Mouse (Mus musculus): ENCODE measurements around the gene Pdia6. TPM values are rescaled to one million over a fixed set of nuclear protein-coding genes. Genes with fewer than 3 reads are reported as not detected.

Gene Pdia6
- polyA plus RNA-seq (2012) = 12.2 and 28.5 TPM in 2 replicates

- TF ChIP-seq GATA1 (IDR thresholded peaks at IDR 0.05; ENCODE audit: low read length) = no peak
These were observed at the start of gene Pdia6 for GRCm38 (mm10) chr12:17265971-17266672. Gene Pdia6 (plus strand): TSS chr12:17266545.

GRCm38 (mm10) chr12:17218390-17218789 is 48.0 kb upstream of the Pdia6 start:
- TF ChIP-seq GATA1 (IDR thresholded peaks at IDR 0.05; ENCODE audit: low read length) = no peak

DNA sequence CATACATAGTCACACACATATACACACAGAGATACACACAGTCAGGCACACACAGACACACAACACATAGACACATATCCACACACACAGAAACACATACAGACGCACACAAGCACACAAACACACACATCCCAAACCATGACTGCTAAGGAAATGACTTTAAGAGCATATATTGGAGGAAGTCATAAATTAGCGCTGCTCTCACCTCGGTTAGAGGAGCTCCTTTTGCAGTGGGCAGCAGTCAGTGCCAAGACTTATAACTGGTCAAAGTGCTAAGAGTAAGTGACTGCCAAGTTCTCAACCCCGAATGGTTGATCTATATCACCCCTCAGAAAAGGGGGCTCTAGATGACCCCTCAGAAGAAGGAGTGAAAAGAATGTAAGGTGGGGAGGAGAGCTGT is 47.2 kb upstream of the Pdia6 start:
- TF ChIP-seq GATA1 (IDR thresholded peaks at IDR 0.05; ENCODE audit: low read length) = no peak

DNA sequence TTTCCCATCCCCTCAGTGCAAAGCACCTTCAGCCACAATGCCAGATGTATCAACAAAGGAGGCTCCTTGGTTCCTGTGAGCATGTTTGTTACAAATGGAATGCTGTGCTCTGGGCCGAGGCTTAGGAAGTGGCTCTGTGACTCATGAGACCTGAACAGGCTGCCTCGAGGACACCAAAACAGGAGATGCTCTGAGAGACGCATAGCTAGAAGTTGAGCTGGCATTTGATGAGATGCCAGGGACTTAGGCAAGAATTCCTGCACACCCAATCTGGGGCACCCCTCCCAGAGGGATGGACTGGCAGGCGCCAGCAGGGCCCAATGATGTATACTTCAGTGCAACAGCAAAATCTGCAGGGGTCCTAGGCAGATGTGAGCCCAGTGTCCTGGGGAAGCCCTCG is 45.7 kb upstream of the Pdia6 start:
- no peak for TF ChIP-seq GATA1 (IDR thresholded peaks at IDR 0.05; ENCODE audit: low read length)

GRCm38 (mm10) chr12:17221891-17222428 is 44.4 kb upstream of the Pdia6 start:
- TF ChIP-seq GATA1 (IDR thresholded peaks at IDR 0.05; ENCODE audit: low read length) = no peak

- TF ChIP-seq GATA1 (IDR thresholded peaks at IDR 0.05; ENCODE audit: low read length) = no peak
These were observed 43.3 kb upstream of the Pdia6 start for GRCm38 (mm10) chr12:17223050-17223449.

- TF ChIP-seq GATA1 (IDR thresholded peaks at IDR 0.05; ENCODE audit: low read length) = no peak
These were observed 41.3 kb upstream of the Pdia6 start for GRCm38 (mm10) chr12:17225012-17225411.

DNA sequence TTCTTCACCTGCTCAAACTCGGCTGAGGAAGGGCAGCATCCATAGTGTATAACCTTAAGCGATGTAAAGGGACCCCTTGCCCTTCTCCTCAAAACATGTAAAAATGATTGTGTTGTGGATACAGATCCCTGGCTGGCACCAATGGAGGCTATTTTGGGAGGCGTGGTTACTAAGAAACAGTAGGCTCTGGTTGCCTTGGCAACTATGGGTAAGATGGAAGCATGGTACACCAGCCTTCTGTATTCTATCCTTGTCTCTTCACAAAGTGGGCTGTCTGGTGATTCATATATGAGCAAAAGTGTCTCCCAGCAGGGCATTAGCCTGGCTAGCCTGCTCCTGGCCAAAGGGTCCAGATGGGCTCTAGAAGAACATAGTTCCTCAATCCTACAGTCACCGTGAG is 38.4 kb upstream of the Pdia6 start:
- no peak for TF ChIP-seq GATA1 (IDR thresholded peaks at IDR 0.05; ENCODE audit: low read length)

DNA sequence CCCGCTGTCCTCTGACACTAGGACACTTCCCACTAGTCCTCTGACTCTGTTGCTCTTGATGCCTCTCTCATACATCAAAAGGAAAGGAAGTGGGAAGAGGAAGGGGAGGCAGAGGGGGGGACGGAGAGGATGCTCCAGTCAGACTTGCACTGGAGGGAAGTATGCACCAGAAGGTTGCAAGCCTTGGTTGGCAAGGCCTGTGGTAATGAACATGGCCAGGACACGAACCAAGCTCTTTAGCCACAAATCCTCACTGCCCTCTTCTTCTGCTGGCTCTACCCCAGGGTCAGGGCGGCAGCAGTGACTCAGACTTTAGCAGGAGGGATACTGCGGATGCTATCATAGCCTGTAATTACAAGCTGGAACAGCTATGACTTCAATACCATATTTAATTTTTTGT is 35.8 kb upstream of the Pdia6 start:
- TF ChIP-seq GATA1 (IDR thresholded peaks at IDR 0.05; ENCODE audit: low read length) = no peak

GRCm38 (mm10) chr12:17231513-17231912 is 34.8 kb upstream of the Pdia6 start:
- no peak for TF ChIP-seq GATA1 (IDR thresholded peaks at IDR 0.05; ENCODE audit: low read length)

GRCm38 (mm10) chr12:17235535-17236313 is 30.6 kb upstream of the Pdia6 start:
- no peak for TF ChIP-seq GATA1 (IDR thresholded peaks at IDR 0.05; ENCODE audit: low read length)

DNA sequence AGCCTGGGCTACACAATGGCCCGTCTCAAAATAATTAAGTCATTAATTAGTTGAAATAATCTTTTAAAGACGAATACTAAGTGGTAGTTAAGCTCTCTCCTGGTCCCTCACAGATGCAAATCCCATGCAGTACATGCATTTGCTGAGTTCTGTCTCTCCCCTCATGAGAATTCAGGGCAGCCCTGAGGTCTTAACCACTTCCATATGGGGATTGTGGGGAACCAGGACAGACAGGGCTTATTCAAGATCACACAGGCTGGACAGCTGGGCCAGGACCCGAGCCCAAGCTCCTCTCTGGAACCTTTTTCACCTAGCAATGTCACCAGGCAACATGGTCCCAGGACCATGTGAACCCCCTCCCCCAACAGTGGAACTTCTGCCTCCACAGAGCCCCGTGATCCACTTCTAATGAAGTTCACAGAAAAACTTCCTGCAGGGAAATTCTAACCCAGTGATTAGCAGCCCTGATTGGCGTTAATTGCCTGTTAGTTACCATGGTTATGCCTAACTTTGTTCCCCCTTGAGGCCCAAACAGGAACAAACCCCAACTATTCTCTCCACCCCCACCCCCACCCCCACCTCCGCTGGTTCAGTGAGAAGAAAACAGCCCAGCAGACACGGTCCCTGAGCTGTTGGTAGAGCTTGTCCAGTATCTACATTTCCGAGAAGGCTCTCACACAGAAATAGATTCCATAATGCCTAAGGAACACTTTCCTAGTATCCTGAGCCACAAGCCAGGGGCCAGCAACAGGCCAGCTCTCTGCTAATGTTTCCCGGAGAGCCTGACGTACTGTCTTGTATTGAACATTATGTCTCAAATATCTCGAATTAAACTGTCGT is 27.5 kb upstream of the Pdia6 start:
- TF ChIP-seq GATA1 (IDR thresholded peaks at IDR 0.05; ENCODE audit: low read length) = no peak

- no peak for TF ChIP-seq GATA1 (IDR thresholded peaks at IDR 0.05; ENCODE audit: low read length)
These were observed 27.0 kb upstream of the Pdia6 start for GRCm38 (mm10) chr12:17239428-17239688.

DNA sequence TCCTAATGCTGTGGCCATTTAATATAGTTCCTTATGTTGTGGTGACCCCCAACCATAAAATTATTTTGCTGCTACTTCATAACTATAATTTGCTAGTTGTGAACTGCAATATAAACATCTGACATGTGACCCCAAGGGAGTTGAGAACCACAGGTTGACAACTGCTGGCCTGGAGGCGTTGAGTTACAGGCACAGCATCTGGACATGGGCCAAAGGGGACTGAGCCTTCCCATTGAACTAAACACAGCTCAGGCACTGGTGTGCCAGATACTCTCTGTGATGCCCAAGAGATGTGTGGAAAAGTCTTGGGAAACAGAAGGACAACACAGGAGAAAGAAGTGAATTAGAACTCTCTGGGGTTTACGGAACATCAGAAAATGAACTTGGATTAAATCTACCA is 25.3 kb upstream of the Pdia6 start:
- no peak for TF ChIP-seq GATA1 (IDR thresholded peaks at IDR 0.05; ENCODE audit: low read length)

DNA sequence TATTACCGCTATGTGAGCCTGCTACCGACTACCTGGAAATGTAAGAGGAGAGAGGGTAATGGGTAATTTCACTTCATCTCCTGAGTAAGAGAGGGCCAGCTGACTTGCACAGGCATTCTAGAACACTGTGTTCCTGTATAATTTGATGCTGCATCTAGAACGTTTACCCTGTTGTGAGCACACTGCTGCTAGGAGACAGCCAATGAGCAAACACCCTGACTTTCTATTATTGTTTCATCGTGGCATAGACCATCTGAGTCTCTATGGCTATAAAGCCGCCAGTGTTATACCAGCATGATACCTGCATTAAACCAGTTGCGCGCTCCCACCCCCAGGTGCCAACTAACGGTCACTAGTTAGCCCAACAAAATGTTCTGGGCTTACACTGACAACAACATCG is 24.7 kb upstream of the Pdia6 start:
- no peak for TF ChIP-seq GATA1 (IDR thresholded peaks at IDR 0.05; ENCODE audit: low read length)

GRCm38 (mm10) chr12:17242041-17242440 is 24.3 kb upstream of the Pdia6 start:
- no peak for TF ChIP-seq GATA1 (IDR thresholded peaks at IDR 0.05; ENCODE audit: low read length)

Data from G1E-ER4 (cell line).